Mouse (Mus musculus): ENCODE measurements at regions not wholly inside any gene's neighbourhood (a gene's known extent, or its start where the extent isn't known, plus 50 kb on each side); places are given as distances from the start of the nearest gene placed in this dataset.

GRCm38 (mm10) chrX:166951011-166951410 lies 258.1 kb downstream of the Tmsb4x start:
- DNase-seq (ENCODE audit: extremely low spot score in 1 of 2, low spot score in 2 of 2), result no peak
- TF ChIP-seq CTCF (IDR thresholded peaks at IDR 0.05), result no peak
- intact Hi-C loops (cut with DNase I), result loop anchor here (5.0 kb wide), 1 partner anchor 256 kb away; the partner anchor contains the start of gene Tmsb4x
- Histone ChIP-seq H3K4me3 (no peak overlapping the region), H3K27ac (no peak overlapping the region)

GRCm38 (mm10) chrX:166945915-166946314 lies 263.2 kb downstream of the Tmsb4x start:
- intact Hi-C loops (cut with DNase I), result no loop called here
- Histone ChIP-seq H3K4me3 (no peak overlapping the region), H3K27ac (no peak overlapping the region)
- TF ChIP-seq CTCF (IDR thresholded peaks at IDR 0.05), result no peak
- no peak for DNase-seq (ENCODE audit: extremely low spot score in 1 of 2, low spot score in 2 of 2)

- DNase-seq (ENCODE audit: extremely low spot score in 1 of 2, low spot score in 2 of 2), result no peak
- H3K27ac ChIP-seq, result no peak overlapping the region
- intact Hi-C loops (cut with DNase I), result no loop called here
- no peak for TF ChIP-seq CTCF (IDR thresholded peaks at IDR 0.05)
- no peak overlapping the region for H3K4me3 ChIP-seq
Measured at GRCm38 (mm10) chrX:166945476-166945875, 263.6 kb downstream of the Tmsb4x start.

GRCm38 (mm10) chrX:166933766-166934165 lies 275.3 kb downstream of the Tmsb4x start:
- TF ChIP-seq CTCF (IDR thresholded peaks at IDR 0.05), result no peak
- H3K27ac ChIP-seq, result no peak overlapping the region
- intact Hi-C loops (cut with DNase I), result no loop called here
- no peak overlapping the region for H3K4me3 ChIP-seq
- no peak for DNase-seq (ENCODE audit: extremely low spot score in 1 of 2, low spot score in 2 of 2)

- DNase-seq (ENCODE audit: extremely low spot score in 1 of 2, low spot score in 2 of 2), result no peak
- intact Hi-C loops (cut with DNase I), result no loop called here
- no peak overlapping the region for H3K4me3 ChIP-seq
- no peak for TF ChIP-seq CTCF (IDR thresholded peaks at IDR 0.05)
- no peak overlapping the region for H3K27ac ChIP-seq
Measured at GRCm38 (mm10) chrX:166932472-166932871, 276.6 kb downstream of the Tmsb4x start.

GRCm38 (mm10) chrX:166931048-166931447 lies 278.1 kb downstream of the Tmsb4x start:
- TF ChIP-seq CTCF (IDR thresholded peaks at IDR 0.05), result no peak
- Histone ChIP-seq H3K4me3 (no peak overlapping the region), H3K27ac (no peak overlapping the region)
- intact Hi-C loops (cut with DNase I), result no loop called here
- no peak for DNase-seq (ENCODE audit: extremely low spot score in 1 of 2, low spot score in 2 of 2)

GRCm38 (mm10) chrX:166929716-166930420 lies 279.2 kb downstream of the Tmsb4x start:
- Histone ChIP-seq H3K4me3 (no peak overlapping the region), H3K27ac (no peak overlapping the region)
- DNase-seq (ENCODE audit: extremely low spot score in 1 of 2, low spot score in 2 of 2), result no peak
- no peak for TF ChIP-seq CTCF (IDR thresholded peaks at IDR 0.05)
- intact Hi-C loops (cut with DNase I), result no loop called here

- H3K4me3 ChIP-seq, result no peak overlapping the region
- no peak overlapping the region for H3K27ac ChIP-seq
- intact Hi-C loops (cut with DNase I), result no loop called here
- no peak for DNase-seq (ENCODE audit: extremely low spot score in 1 of 2, low spot score in 2 of 2)
- no peak for TF ChIP-seq CTCF (IDR thresholded peaks at IDR 0.05)
Measured at GRCm38 (mm10) chrX:166915356-166915953, 293.7 kb downstream of the Tmsb4x start.

- Histone ChIP-seq H3K27ac (peak overlapping the region; percentile 28; the same call in 1 of the 2 replicates), H3K4me3 (no peak overlapping the region)
- TF ChIP-seq CTCF (IDR thresholded peaks at IDR 0.05), result no peak
- no peak for DNase-seq (ENCODE audit: extremely low spot score in 1 of 2, low spot score in 2 of 2)
- intact Hi-C loops (cut with DNase I), result loop anchor here (5.0 to 10.0 kb wide), 3 partner anchors 94 to 298 kb away; partner anchors contain the start of gene Tmsb4x
Measured at GRCm38 (mm10) chrX:166906602-166907001, 302.5 kb downstream of the Tmsb4x start.

GRCm38 (mm10) chrX:166900761-166901160 lies 308.4 kb downstream of the Tmsb4x start:
- H3K4me3 ChIP-seq, result no peak overlapping the region
- no peak for TF ChIP-seq CTCF (IDR thresholded peaks at IDR 0.05)
- DNase-seq (ENCODE audit: extremely low spot score in 1 of 2, low spot score in 2 of 2), result no peak
- intact Hi-C loops (cut with DNase I), result loop anchor here (5.0 to 10.0 kb wide), 3 partner anchors 236 to 327 kb away; partner anchors contain the start of gene Tmsb4x
- H3K27ac ChIP-seq, result no peak overlapping the region

GRCm38 (mm10) chrX:166895199-166895598 lies 309.7 kb upstream of the Egfl6 start:
- no peak overlapping the region for H3K4me3 ChIP-seq
- no peak for DNase-seq (ENCODE audit: extremely low spot score in 1 of 2, low spot score in 2 of 2)
- intact Hi-C loops (cut with DNase I), result no loop called here

GRCm38 (mm10) chrX:166886417-166886816 lies 300.9 kb upstream of the Egfl6 start:
- no peak overlapping the region for H3K4me3 ChIP-seq
- no peak overlapping the region for H3K27ac ChIP-seq
- TF ChIP-seq CTCF (IDR thresholded peaks at IDR 0.05), result no peak
- no peak for DNase-seq (ENCODE audit: extremely low spot score in 1 of 2, low spot score in 2 of 2)
- intact Hi-C loops (cut with DNase I), result no loop called here

More at GRCm38 (mm10) chrX:166895199-166895598, 309.7 kb upstream of the Egfl6 start:
- TF ChIP-seq CTCF (IDR thresholded peaks at IDR 0.05), result no peak
- no peak overlapping the region for H3K27ac ChIP-seq
